Mouse (Mus musculus): Measurements from ENCODE around the gene Prkg1.

DNA sequence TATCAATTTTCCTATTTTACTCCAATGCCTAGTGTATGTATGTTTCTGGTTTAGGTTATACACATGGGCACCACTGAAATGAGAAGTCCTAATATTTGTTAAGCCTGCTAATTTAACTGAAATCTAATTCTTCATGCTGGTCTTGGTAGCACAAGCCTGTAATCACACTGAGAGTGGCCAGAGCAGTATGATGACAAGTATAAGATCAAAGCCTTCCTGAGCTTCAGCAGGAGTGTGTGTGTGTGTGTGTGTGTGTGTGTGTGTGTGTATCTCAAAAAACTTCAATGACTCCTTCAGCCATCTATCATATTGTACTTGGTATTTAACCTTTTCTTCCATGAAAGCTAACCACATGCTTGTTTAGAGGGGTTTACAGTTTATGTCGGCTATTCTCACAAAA lies 922.2 kb downstream of the Prkg1 start:
- TF ChIP-seq EP300 (IDR thresholded peaks at IDR 0.05; ENCODE audit: insufficient read depth, low read depth, low read length) (no peak), CTCF (IDR thresholded peaks at IDR 0.05) (no peak)
